Mouse (Mus musculus) heart, embryonic 15.5 days (tissue): ENCODE measurements at regions not wholly inside any gene's neighbourhood (a gene's known extent, or its start where the extent isn't known, plus 50 kb on each side); places are given as distances from the start of the nearest gene placed in this dataset.

ENCODE experiments used
- ATAC-seq: fragments of 200-750 bp; cut with Nextera tagmentation; replicated peaks from 2 replicates; pipeline ENCODE4 v1.8.0; 2017; ENCODE audit warnings: low read depth, moderate TSS enrichment; ENCODE audit not compliant: insufficient number of reproducible peaks, insufficient read depth, low FRiP score
- H3K27ac ChIP-seq: fragments of 300-500 bp; sonication (generic); 2 replicates; pipeline ENCODE4 v1.5.1; 2015; ENCODE audit warnings: mild to moderate bottlenecking, inconsistent platforms
- H3K27me3 ChIP-seq: fragments of 300-500 bp; sonication (generic); 2 replicates; pipeline ENCODE4 v1.6.1; 2015; ENCODE audit warnings: inconsistent platforms
- H3K36me3 ChIP-seq: fragments of 300-500 bp; sonication (generic); 2 replicates; pipeline ENCODE4 v1.6.1; 2015; ENCODE audit warnings: mild to moderate bottlenecking, inconsistent platforms
- H3K4me1 ChIP-seq: fragments of 300-500 bp; sonication (generic); replicated peaks from 2 replicates; pipeline ENCODE4 v1.6.1; 2015; ENCODE audit warnings: inconsistent platforms
- H3K4me2 ChIP-seq: fragments of 300-500 bp; sonication (generic); 2 replicates; pipeline ENCODE4 v1.6.1; 2015; ENCODE audit warnings: inconsistent platforms, mild to moderate bottlenecking, moderate library complexity
- H3K4me3 ChIP-seq: fragments of 300-500 bp; sonication (generic); 2 replicates; pipeline ENCODE4 v1.5.1; 2015; ENCODE audit warnings: mild to moderate bottlenecking, inconsistent platforms
- H3K9ac ChIP-seq: fragments of 300-500 bp; sonication (generic); 2 replicates; pipeline ENCODE4 v1.6.1; 2015; ENCODE audit warnings: mild to moderate bottlenecking, inconsistent platforms
- H3K9me3 ChIP-seq: fragments of 300-500 bp; sonication (generic); replicated peaks from 2 replicates; pipeline ENCODE4 v1.6.1; 2016; ENCODE audit warnings: inconsistent platforms
- WGBS: fragments of 180-500 bp; shearing (Covaris S2); methylation state at CpG from one replicate; pipeline ENCODE4 v1.1.7; 2015; ENCODE audit warnings: mixed read lengths; 5-methylcytosine and 5-hydroxymethylcytosine counted together

DNA sequence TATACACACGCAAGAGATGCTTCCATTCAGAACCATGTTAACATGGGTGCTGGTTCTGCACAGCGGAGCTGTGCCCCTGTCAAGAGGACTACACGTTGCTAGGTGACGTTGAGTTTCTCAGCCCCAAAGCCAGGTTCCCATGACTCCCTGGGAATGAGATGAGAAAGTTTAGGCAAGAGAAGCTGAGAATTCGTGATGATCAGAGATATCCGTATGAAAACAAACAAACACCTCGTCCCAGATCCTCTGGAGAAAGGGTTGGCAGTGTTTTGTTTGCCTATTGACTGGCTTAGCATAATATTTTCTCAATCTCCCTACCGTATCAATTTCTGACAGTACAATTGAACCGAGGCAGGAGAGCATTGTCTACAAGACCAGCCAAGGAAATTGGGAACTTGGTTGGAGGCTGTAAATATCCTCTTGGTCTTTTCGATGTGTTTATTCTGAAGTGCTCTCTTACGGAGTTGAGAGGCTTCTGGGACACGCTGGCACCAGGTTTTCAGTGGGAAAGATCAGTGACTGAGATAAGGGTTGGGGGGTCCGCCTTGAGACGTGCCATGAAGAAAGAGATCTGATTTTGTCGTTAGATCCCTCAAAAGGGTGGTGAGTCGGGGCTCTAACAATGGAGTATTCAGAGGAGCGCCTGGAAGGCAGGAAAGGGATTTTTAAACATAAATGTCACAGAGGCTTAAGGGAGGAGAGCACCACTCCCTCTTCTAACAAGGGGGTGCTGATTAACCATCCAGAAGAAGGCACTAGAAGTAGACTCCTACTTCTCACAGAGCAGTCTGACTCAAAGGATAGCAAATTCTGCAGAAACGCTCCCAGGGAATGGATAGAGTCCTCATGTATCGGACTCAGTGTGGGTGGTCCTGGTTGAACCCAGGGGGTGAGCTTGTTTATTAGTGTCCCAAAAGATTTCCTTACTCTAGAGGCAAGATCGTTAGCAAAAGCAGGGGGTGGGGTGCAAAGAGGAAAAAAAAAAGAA is 70.5 kb upstream of the Gm45716 start:
- 0 out of 2 replicates have a peak overlapping the region, but pooled peaks have one; percentile 6 for H3K4me2 ChIP-seq
- no peak overlapping the region for H3K4me3 ChIP-seq
- ATAC-seq = no peak
- H3K36me3 ChIP-seq = no peaks in the 10 kb centered on the region
- no peaks in the 10 kb centered on the region for H3K27me3 ChIP-seq
- H3K4me1 ChIP-seq = peaks cover 4% of the 10 kb centered on the region; the same call in 1 of the 2 replicates
- H3K9ac ChIP-seq = no peak overlapping the region
- H3K27ac ChIP-seq = peak overlapping the region; percentile 47
- 35% methylated on average over 20 of the region's 20 CpGs for WGBS
- H3K9me3 ChIP-seq = no peaks in the 10 kb centered on the region

DNA sequence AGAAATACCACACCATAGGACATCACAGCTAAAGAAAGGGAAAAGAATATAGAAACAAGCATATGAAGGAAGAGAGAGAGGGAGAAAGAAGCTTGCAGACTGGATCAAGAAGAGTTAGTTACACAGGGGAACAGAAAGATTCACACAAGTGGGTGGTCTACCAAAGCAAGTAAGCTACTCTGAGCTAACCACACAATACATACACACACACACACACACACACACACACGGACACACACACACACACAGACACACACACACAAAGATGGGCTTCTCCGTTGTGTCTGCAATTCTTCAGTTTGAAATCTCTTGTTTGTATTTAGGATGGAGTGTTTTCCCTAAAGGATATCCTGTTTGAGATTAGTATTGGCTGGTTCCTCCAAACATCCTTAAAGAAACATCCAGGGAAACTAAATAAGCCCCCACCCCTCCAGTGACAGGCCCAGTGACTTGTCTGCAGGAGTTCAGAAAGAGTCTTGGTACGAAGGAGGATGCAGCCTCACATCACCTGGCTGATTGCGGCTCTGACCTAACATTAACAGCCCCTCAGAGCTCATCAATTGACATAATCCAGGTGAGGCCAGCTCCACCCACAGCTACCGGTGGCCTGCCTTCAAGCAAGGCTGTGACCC is 69.7 kb upstream of the Gm45716 start:
- 51% methylated on average over 5 of the region's 5 CpGs for WGBS
- H3K27me3 ChIP-seq = no peaks in the 10 kb centered on the region
- H3K36me3 ChIP-seq = no peaks in the 10 kb centered on the region
- H3K4me1 ChIP-seq = peaks cover 4% of the 10 kb centered on the region; the same call in 1 of the 2 replicates
- 0 out of 2 replicates have a peak, but pooled peaks have one; percentile 43 for ATAC-seq
- H3K4me2 ChIP-seq = 0 out of 2 replicates have a peak overlapping the region, but pooled peaks have one; percentile 6
- no peak overlapping the region for H3K4me3 ChIP-seq
- peak overlapping the region; percentile 47 for H3K27ac ChIP-seq
- H3K9ac ChIP-seq = no peak overlapping the region
- no peaks in the 10 kb centered on the region for H3K9me3 ChIP-seq

DNA sequence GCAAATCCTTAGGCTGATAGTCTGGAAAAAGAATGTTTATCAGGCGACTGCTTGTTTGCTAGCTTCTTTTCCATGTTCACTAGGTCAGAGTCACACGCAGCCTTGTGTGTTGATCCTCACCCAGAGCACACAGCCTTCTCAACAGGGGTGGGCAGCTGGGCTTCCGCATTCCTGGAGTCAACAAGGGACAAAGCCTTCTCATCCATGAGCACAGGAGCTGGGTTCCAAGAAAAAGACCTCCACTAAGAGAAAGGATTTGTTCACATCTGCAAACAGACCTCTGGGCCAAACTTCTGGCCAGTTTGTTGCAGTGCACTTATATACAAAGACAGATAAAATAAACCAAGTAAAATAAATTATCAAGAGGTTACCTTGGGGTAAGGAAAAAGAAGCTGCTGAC is 65.6 kb upstream of the Gm45716 start:
- no peaks in the 10 kb centered on the region for H3K9me3 ChIP-seq
- H3K4me3 ChIP-seq = no peak overlapping the region
- no peak overlapping the region; the same call in 1 of the 2 replicates for H3K27ac ChIP-seq
- WGBS = 56% methylated on average over 3 of the region's 3 CpGs
- peaks cover 4% of the 10 kb centered on the region; the same call in 1 of the 2 replicates for H3K4me1 ChIP-seq
- no peaks in the 10 kb centered on the region for H3K27me3 ChIP-seq
- no peaks in the 10 kb centered on the region for H3K36me3 ChIP-seq
- no peak overlapping the region for H3K9ac ChIP-seq
- no peak for ATAC-seq
- H3K4me2 ChIP-seq = no peak overlapping the region

DNA sequence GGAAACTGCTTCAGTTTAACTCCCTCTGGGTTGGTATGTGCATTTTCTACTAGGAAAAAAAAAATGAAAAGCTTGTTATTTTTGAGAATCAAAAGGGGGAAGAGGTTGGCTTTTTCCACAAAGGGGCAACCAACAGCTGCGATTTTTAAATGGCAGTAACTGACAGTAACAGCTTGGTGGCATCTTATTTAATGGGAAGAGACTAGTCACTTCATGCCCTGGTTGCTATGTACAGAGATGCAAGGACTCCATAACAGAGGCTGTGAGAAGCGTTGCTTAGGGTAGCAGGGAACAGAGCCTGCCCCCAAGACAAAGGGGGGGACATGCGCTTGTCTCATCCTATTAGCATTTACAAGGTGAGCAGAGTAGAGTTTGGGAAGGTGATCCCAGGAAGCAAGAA is 64.8 kb upstream of the Gm45716 start:
- WGBS = 73% methylated on average over 3 of the region's 3 CpGs
- Histone ChIP-seq H3K4me1 (no peaks in the 10 kb centered on the region), H3K9me3 (no peaks in the 10 kb centered on the region), H3K36me3 (no peaks in the 10 kb centered on the region), H3K27me3 (no peaks in the 10 kb centered on the region), H3K9ac (no peak overlapping the region), H3K4me3 (no peak overlapping the region), H3K27ac (no peak overlapping the region), H3K4me2 (no peak overlapping the region)
- ATAC-seq = no peak

DNA sequence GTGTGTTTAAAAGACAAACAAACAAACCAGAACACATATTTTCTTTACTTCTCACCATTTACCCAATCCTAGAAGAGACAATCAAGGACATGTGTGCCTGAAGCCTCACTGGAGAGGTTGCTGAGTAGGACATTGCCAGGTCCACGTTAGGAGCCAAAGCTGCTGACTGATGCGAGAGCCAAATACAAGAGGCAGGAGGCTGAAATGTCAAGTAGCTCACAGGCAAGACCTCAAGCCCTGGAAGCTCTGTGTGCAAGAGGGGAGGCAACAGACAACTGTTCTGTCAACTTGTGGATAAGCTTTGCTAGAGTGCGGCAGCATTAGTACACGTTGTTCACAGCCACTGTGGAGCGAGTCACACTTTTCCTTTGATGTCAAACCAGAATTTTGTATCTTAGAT is 63.6 kb upstream of the Gm45716 start:
- H3K4me1 ChIP-seq = no peaks in the 10 kb centered on the region
- no peaks in the 10 kb centered on the region for H3K36me3 ChIP-seq
- H3K9me3 ChIP-seq = no peaks in the 10 kb centered on the region
- H3K27ac ChIP-seq = no peak overlapping the region
- ATAC-seq = no peak
- H3K4me2 ChIP-seq = no peak overlapping the region
- no peaks in the 10 kb centered on the region for H3K27me3 ChIP-seq
- WGBS = 61% methylated on average over 5 of the region's 5 CpGs
- H3K4me3 ChIP-seq = no peak overlapping the region
- no peak overlapping the region for H3K9ac ChIP-seq

DNA sequence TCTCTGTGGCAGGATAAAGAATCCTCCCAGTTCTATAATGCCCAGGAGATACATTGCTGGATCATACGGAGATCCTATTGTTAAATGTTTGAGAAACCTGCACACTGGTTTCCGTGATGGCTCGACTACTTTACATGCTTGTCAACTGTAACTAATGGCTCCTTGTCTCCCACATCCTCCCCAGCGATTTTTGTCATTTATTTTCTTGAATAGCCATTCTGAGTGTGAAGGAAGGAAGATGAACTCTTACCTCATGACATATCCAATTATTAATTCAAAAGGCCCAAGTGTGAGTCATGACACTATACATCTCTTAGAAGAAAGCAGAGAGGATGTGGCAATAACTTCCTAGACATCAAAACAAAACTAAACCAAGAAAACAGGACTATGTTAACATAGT is 61.2 kb upstream of the Gm45716 start:
- 66% methylated on average over 4 of the region's 4 CpGs for WGBS
- no peak overlapping the region for H3K27ac ChIP-seq

DNA sequence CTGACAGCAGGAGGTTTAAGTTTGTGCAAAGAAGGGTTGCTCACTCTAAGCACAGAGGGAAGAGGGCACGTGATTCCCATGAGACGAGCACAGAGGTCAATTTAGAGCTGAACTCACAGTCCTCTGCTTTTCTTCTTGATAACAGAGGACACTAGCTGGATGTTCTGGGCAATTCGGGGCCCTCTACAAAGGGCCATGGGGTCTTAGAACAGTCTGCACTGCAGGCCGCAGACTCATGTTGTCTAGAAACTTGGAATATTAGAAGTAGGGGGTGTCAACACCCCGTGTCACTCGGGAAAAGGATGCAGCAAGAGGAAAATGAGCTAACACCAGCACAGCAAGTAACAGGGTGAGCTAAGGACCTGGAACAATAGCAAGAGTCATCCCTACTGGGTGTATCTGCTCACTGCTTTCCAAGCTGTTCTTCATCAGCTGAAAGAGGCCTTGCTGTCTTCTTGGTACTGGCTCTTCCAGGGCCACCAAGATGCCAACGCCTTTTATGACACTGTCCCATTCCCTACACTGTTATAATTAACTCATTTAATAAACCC is 58.5 kb upstream of the Gm45716 start:
- Histone ChIP-seq H3K4me3 (no peak overlapping the region), H3K9me3 (no peaks in the 10 kb centered on the region), H3K36me3 (no peaks in the 10 kb centered on the region), H3K9ac (no peak overlapping the region), H3K4me2 (no peak overlapping the region), H3K27me3 (no peaks in the 10 kb centered on the region), H3K27ac (0 out of 2 replicates have a peak overlapping the region, but pooled peaks have one; percentile 31), H3K4me1 (peaks cover 18% of the 10 kb centered on the region)
- WGBS = 65% methylated on average over 7 of the region's 7 CpGs
- no peak for ATAC-seq

More for the DNA sequence above, 61.2 kb upstream of the Gm45716 start:
- no peaks in the 10 kb centered on the region for H3K9me3 ChIP-seq
- H3K36me3 ChIP-seq = no peaks in the 10 kb centered on the region
- ATAC-seq = no peak
- peaks cover 14% of the 10 kb centered on the region for H3K4me1 ChIP-seq
- H3K4me3 ChIP-seq = no peak overlapping the region
- H3K4me2 ChIP-seq = no peak overlapping the region
- no peaks in the 10 kb centered on the region for H3K27me3 ChIP-seq
- no peak overlapping the region for H3K9ac ChIP-seq

DNA sequence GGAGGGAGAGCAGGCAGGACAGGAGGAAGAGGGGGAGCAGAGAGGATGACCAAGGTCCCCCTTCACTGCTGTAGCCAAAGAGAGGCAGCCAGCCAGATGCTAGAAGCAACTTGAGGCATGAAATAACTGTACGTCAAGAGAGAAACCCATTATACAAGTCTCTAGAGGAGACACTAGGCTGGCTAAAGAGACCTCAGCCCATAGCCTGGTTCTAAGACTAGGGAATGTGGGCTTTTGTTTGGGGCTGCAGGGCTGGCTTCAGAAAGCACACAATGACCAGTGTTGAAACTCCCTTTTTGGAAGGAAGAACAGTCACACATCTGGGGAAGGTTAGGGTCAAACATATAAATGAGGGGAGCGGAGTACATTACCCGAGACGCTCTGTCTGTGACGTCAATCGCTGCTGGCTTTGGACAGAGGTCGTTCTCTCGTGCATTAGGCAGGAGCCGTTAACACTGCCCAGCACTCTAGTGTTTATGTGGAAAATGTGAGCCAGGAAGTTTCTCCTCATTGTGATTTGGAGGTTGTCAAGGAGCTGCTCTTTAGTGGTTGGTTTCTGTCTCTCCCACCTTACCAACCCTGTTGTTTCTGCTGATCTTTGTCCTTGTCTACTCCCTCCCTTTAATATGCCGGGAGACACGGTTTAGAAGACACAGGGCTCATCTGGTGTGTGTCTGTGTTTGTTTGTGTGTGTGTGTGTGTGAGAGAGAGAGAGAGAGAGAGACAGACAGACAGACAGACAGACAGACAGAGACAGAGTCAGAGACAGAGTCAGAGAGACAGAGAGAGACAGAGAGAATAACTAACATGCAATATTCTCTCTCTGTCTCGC is 57.5 kb upstream of the Gm45716 start:
- ATAC-seq = peak; percentile 84
- Histone ChIP-seq H3K4me3 (no peak overlapping the region), H3K27me3 (no peaks in the 10 kb centered on the region), H3K4me2 (peak overlapping the region; percentile 41), H3K36me3 (no peaks in the 10 kb centered on the region), H3K9me3 (no peaks in the 10 kb centered on the region), H3K9ac (no peak overlapping the region), H3K4me1 (peaks cover 18% of the 10 kb centered on the region), H3K27ac (peak overlapping the region; percentile 31)
- 30% methylated on average over 12 of the region's 12 CpGs for WGBS

DNA sequence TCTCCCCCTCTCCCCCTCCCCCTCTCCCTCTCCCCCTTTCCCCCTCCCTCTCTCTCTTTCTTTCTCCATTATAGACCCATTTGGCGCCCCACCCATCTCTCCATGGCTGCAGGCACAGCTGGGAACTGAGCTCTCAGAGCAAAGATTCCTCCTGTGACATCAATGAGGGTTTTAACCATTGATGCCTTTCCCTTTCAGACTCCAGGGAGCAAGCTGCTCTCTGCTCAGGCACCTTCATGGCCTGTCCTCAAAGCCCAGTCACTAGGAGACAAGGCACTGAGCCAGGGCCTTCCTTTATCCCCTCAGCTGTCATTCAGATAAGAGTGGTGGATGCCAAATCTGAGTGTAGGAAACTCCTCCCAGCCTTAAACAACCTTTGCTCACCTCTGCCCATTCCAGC is 56.8 kb upstream of the Gm45716 start:
- Histone ChIP-seq H3K36me3 (no peaks in the 10 kb centered on the region), H3K4me2 (peak overlapping the region; percentile 41; the same call in 1 of the 2 replicates), H3K27ac (peak overlapping the region; percentile 31; the same call in 1 of the 2 replicates), H3K9me3 (no peaks in the 10 kb centered on the region), H3K4me3 (no peak overlapping the region), H3K4me1 (peaks cover 18% of the 10 kb centered on the region), H3K27me3 (no peaks in the 10 kb centered on the region), H3K9ac (no peak overlapping the region)
- ATAC-seq = peak; percentile 40
- 58% methylated on average over 1 of the region's 1 CpGs for WGBS

DNA sequence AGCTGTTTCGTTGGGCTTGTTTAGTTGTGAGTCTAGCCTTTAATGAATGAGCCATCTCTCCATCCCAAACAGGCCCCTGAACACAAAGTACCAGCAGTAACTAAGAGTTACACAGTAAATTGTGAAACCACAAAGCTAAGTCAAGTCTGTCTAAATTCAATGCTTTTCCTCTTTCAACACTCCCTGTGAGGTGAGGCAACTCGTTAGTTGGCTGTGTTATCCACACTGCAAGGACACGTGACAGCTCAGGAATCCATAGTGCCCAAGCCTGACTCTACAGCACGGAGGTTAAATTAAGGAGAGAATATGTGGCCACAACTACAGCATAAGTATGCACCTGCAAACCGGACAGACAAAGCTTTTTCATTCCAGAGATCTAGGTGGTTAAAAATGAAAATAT is 54.9 kb upstream of the Gm45716 start:
- Histone ChIP-seq H3K4me1 (peaks cover 18% of the 10 kb centered on the region), H3K27ac (no peak overlapping the region), H3K27me3 (no peaks in the 10 kb centered on the region), H3K36me3 (no peaks in the 10 kb centered on the region), H3K4me2 (no peak overlapping the region), H3K4me3 (no peak overlapping the region), H3K9me3 (no peaks in the 10 kb centered on the region), H3K9ac (no peak overlapping the region)
- 50% methylated on average over 5 of the region's 5 CpGs for WGBS
- no peak for ATAC-seq
